Mouse (Mus musculus) natural killer cell, adult 2 months (primary cell): Measurements from ENCODE around the gene Rsph1.
A peak's percentile ranks its signal among the peaks of the same experiment; 100 is the strongest.
"Not testable (repeated sequence)": the region's sequence is repeated elsewhere in the genome, so short reads cannot be mapped to it uniquely, and the experiment has no call there.

Experiments
- DNase-seq, 2 experiments: peaks; one replicate each; pipeline ENCODE4 v3.0.0; 2022; ENCODE audit warnings: low spot score in 2 of 2

Gene Rsph1

GRCm38 (mm10) chr17:31279541-31279940 is 2.4 kb upstream of the Rsph1 start:
- no peak for DNase-seq

GRCm38 (mm10) chr17:31277931-31278330 is 748 bp upstream of the Rsph1 start:
- DNase-seq = no peak

GRCm38 (mm10) chr17:31276207-31276921 is 819 bp downstream of the Rsph1 start:
- no peak for DNase-seq

- no peak for DNase-seq
Observed at GRCm38 (mm10) chr17:31275181-31275580, 2.0 kb downstream of the Rsph1 start.

- DNase-seq = no peak
Observed at GRCm38 (mm10) chr17:31273631-31274030, 3.6 kb downstream of the Rsph1 start.

- no peak for DNase-seq
Observed at GRCm38 (mm10) chr17:31272416-31273165, 4.6 kb downstream of the Rsph1 start.

GRCm38 (mm10) chr17:31271136-31271851 is 5.9 kb downstream of the Rsph1 start:
- DNase-seq = no peak

GRCm38 (mm10) chr17:31270736-31271135 is 6.4 kb downstream of the Rsph1 start:
- DNase-seq = not testable (repeated sequence)

- no peak for DNase-seq
Observed at GRCm38 (mm10) chr17:31270246-31270645, 6.9 kb downstream of the Rsph1 start.

GRCm38 (mm10) chr17:31269761-31270160 is 7.4 kb downstream of the Rsph1 start:
- no peak for DNase-seq

- DNase-seq = no peak
Observed at GRCm38 (mm10) chr17:31268016-31268415, 9.2 kb downstream of the Rsph1 start.

- no peak for DNase-seq
Observed at GRCm38 (mm10) chr17:31267603-31268002, 9.6 kb downstream of the Rsph1 start.

GRCm38 (mm10) chr17:31267138-31267537 is 10.0 kb downstream of the Rsph1 start:
- DNase-seq = no peak

- no peak for DNase-seq
Observed at GRCm38 (mm10) chr17:31266321-31266950, 10.7 kb downstream of the Rsph1 start.

- DNase-seq = no peak
Observed at GRCm38 (mm10) chr17:31265831-31266230, 11.4 kb downstream of the Rsph1 start.

GRCm38 (mm10) chr17:31265171-31265572 is 12.0 kb downstream of the Rsph1 start:
- peak in 1 of 2 experiments; percentile 39 for DNase-seq

GRCm38 (mm10) chr17:31264372-31264771 is 12.8 kb downstream of the Rsph1 start:
- no peak for DNase-seq

- DNase-seq = no peak
Observed at GRCm38 (mm10) chr17:31263770-31264169, 13.4 kb downstream of the Rsph1 start.

- no peak for DNase-seq
Observed at GRCm38 (mm10) chr17:31262715-31263114, 14.5 kb downstream of the Rsph1 start.

- DNase-seq = no peak
Observed at GRCm38 (mm10) chr17:31261352-31261751, 15.8 kb downstream of the Rsph1 start.

GRCm38 (mm10) chr17:31260430-31260829 is 16.8 kb downstream of the Rsph1 start:
- DNase-seq = no peak

- DNase-seq = no peak
Observed at GRCm38 (mm10) chr17:31259825-31260224, 17.4 kb downstream of the Rsph1 start.
